Mouse (Mus musculus) adrenal gland, postnatal 36 days (tissue): ENCODE results near the gene Denr. TPM values are rescaled to one million over a fixed set of nuclear protein-coding genes. Genes with fewer than 3 reads are reported as not detected.

ENCODE experiments used
- DNase-seq, 2 experiments: peaks; one replicate each; pipeline ENCODE4 v3.0.0; 2021; ENCODE audit warnings: mixed read lengths in 1 of 2
- total RNA-seq, 2 experiments: library from RNA; stranded (reverse); gene quantifications; 2 replicates each; pipeline ENCODE4 v1.2.3; 2021

The Denr gene
- total RNA-seq, 2 experiments from 2014 or later, result 66.5 to 73.3 TPM

- no peak for DNase-seq
Measured at GRCm38 (mm10) chr5:123969216-123969615, 62.2 kb downstream of the Denr start.

GRCm38 (mm10) chr5:123970576-123970975, 63.6 kb downstream of the Denr start:
- DNase-seq, result no peak

- DNase-seq, result no peak
Measured at GRCm38 (mm10) chr5:123972453-123972852, 65.5 kb downstream of the Denr start.

GRCm38 (mm10) chr5:123973299-123974178, 66.6 kb downstream of the Denr start, which contains the start of gene Hip1r:
Gene Hip1r (plus strand): TSS chr5:123973628.
- peak; percentile 88 to 93 for DNase-seq

GRCm38 (mm10) chr5:123974179-123974485, 67.2 kb downstream of the Denr start:
- DNase-seq, result peak; percentile 39 to 43

GRCm38 (mm10) chr5:123974616-123975111, 67.7 kb downstream of the Denr start:
- no peak for DNase-seq

- DNase-seq, result no peak
Measured at GRCm38 (mm10) chr5:123975668-123976180, 68.7 kb downstream of the Denr start.

GRCm38 (mm10) chr5:123977231-123977630, 70.3 kb downstream of the Denr start:
- DNase-seq, result no peak

GRCm38 (mm10) chr5:123978131-123978530, 71.2 kb downstream of the Denr start:
- no peak for DNase-seq

Other genes starting within 250 kb of the Denr start
- gene Clip1, start 222.6 kb upstream of the Denr start, total RNA-seq, result 10 to 100 TPM; 70.7 to 75.3 TPM
- 10 to 100 TPM; 37.1 to 44.4 TPM for gene Zcchc8, start 186.1 kb upstream of the Denr start, total RNA-seq
- 10 to 100 TPM; 65.6 to 81.8 TPM for gene Rsrc2, start 157.8 kb upstream of the Denr start, total RNA-seq
- gene Kntc1, start 157.5 kb upstream of the Denr start, total RNA-seq, result 1 to 10 TPM; 1.4 to 4.0 TPM
- gene Hcar2, start 41.7 kb upstream of the Denr start, total RNA-seq, result 1 to 10 TPM; 3.5 to 9.6 TPM
- gene Hcar1, start 27.2 kb upstream of the Denr start, total RNA-seq, result 10 to 100 TPM in 1 of 2 experiments, 1 to 10 TPM in 1; 8.8 to 18.3 TPM
- gene Gm43518, start 20.2 kb downstream of the Denr start, total RNA-seq, result 1 to 10 TPM in 1 of 2 experiments, not detected in 1; 1.1 TPM
- gene Ccdc62, start 23.5 kb downstream of the Denr start, total RNA-seq, result 1 to 10 TPM; 2.9 to 3.3 TPM
- 10 to 100 TPM; 15.1 to 18.4 TPM for gene Hip1r, start 66.5 kb downstream of the Denr start, total RNA-seq
- gene Vps37b, start 125.1 kb downstream of the Denr start, total RNA-seq, result 100 to 1,000 TPM in 1 of 2 experiments, 10 to 100 TPM in 1; 93.1 to 188 TPM
- gene Abcb9, start 188.6 kb downstream of the Denr start, total RNA-seq, result 10 to 100 TPM; 10.8 to 11.4 TPM
- 10 to 100 TPM; 34.2 to 41.1 TPM for gene Ogfod2, start 205.1 kb downstream of the Denr start, total RNA-seq
- 10 to 100 TPM; 50.0 to 69.2 TPM for gene Arl6ip4, start 208.9 kb downstream of the Denr start, total RNA-seq